Mouse (Mus musculus): ENCODE data around the gene Map4k1. TPM values are rescaled to one million over a fixed set of nuclear protein-coding genes. Genes with fewer than 3 reads are reported as not detected.
A peak's percentile ranks its signal among the peaks of the same experiment; 100 is the strongest.
"Not testable (repeated sequence)": the region's sequence is repeated elsewhere in the genome, so short reads cannot be mapped to it uniquely, and the experiment has no call there.

Map4k1 gene
- total RNA-seq, 2 experiments from 2014 or later: 1.8 to 2.3 TPM

DNA sequence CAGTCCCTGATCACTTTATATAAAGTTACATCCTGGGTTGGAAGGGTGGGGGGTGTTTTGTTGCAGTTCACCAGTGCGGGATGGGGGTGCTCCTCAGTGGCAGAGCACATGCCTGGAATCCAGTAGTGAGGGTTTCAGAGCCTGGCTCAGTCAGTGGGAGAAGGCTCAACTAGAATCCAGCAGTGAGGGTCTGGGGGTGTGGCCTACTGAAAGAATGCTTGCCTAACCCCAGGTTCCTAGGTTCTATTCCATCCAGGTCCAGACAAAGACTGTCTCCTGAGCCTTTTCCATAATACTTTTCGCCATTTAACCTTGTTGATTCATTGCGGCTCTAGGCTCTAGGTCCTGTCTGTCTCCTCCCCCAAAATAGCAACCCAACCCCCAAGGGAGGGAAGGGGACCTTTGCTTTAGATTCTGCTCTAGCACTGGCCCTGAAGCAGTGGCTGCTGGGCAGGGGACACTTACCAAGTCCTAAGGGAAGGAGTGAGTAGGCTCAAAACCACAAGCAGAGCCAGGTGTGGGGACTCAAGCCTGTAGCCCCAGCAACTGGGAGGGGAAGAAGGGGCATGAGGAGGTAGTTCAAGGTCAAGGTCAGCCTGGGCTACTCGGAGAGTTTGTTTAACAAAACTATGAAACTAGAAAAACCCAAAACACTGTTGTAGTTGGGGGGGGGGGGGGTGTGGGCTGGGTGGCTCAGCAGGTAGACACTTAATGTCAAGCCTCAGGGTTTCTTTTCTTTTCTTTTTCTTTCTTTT lies 14.9 kb upstream of the Map4k1 start:
- intact Hi-C loops (cut with DNase I): no loop called here
- no peak overlapping the region for H3K27ac ChIP-seq
- TF ChIP-seq CTCF (IDR thresholded peaks at IDR 0.05): no peak
- no peak overlapping the region for H3K4me3 ChIP-seq
- no peak for DNase-seq (ENCODE audit: extremely low spot score in 1 of 2, low spot score in 2 of 2)

- intact Hi-C loops (cut with DNase I); DNase-seq (ENCODE audit: extremely low spot score in 1 of 2, low spot score in 2 of 2); H3K4me3 ChIP-seq; H3K27ac ChIP-seq: not testable (repeated sequence)
Observed at GRCm38 (mm10) chr7:28968120-28968519, 13.7 kb upstream of the Map4k1 start.

- no peak overlapping the region for H3K27ac ChIP-seq
- DNase-seq (ENCODE audit: extremely low spot score in 1 of 2, low spot score in 2 of 2): no peak
- H3K4me3 ChIP-seq: no peak overlapping the region
- no peak for TF ChIP-seq CTCF (IDR thresholded peaks at IDR 0.05)
- intact Hi-C loops (cut with DNase I): no loop called here
Observed at GRCm38 (mm10) chr7:28969271-28969670, 12.6 kb upstream of the Map4k1 start.

DNA sequence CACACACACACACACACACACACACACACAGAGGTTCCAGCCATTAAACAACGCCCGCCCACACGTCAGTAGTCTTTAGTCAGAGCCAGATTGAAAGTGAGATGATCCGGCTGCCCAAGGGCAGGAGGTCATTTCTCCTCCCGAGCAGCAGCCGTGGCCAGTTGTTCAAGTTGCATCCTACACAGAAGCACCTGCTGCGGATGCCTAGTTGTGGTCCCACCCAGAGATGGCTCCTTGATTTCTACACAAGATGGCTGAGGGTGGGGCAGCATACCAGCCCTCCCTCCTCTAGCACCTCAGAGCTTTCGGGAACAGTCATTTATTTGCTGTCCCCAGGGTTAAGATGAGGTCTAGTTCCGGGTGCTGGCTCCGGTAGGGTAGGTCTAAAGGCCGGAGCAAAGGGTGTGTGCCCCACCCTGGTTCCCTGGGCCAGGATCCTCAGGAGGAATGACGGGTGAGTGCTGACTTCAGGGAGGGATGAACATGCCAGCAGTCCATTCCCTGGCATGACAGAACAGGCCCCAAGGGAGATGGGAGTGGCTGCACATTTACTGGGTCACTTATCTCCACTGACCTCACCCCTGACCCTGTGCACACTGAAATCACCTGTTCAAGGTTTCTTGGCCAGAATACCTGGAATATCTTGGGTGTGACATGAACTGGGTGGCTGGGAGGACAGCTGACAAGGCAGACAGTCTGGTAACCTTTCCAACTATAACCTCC lies 12.0 kb upstream of the Map4k1 start:
- no peak for TF ChIP-seq CTCF (IDR thresholded peaks at IDR 0.05)
- DNase-seq (ENCODE audit: extremely low spot score in 1 of 2, low spot score in 2 of 2): no peak
- intact Hi-C loops (cut with DNase I): no loop called here
- Histone ChIP-seq H3K27ac (no peak overlapping the region), H3K4me3 (no peak overlapping the region)

DNA sequence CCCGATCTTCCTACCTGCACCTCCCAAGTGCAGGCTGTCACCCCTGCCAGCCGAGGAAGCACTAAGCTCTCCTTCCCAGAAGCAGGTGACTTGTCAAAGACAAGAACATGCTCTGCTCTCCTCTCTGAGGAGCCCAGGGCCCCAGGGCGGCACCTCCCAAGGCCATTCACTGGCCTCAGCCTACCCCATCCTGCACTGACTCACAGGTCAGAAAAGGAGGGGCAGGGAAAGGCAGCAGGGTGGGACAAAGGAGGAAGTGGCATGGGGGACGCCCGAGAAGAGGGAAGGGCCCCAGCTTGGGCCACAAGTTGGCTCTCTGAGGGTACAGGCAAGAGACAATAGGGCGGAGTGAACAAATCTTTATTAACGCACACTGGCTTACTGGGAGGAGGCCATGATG lies 10.8 kb upstream of the Map4k1 start:
- Histone ChIP-seq H3K27ac (no peak overlapping the region), H3K4me3 (no peak overlapping the region)
- TF ChIP-seq CTCF (IDR thresholded peaks at IDR 0.05): no peak
- intact Hi-C loops (cut with DNase I): no loop called here
- DNase-seq (ENCODE audit: extremely low spot score in 1 of 2, low spot score in 2 of 2): no peak

- no peak for DNase-seq (ENCODE audit: extremely low spot score in 1 of 2, low spot score in 2 of 2)
- H3K4me3 ChIP-seq: no peak overlapping the region
- no peak for TF ChIP-seq CTCF (IDR thresholded peaks at IDR 0.05)
- no peak overlapping the region for H3K27ac ChIP-seq
- intact Hi-C loops (cut with DNase I): loop anchor here (1.0 kb wide), 1 partner anchor 67 kb away; no protein-coding TSS in a partner anchor
Observed at GRCm38 (mm10) chr7:28971770-28972269, 10.0 kb upstream of the Map4k1 start.

DNA sequence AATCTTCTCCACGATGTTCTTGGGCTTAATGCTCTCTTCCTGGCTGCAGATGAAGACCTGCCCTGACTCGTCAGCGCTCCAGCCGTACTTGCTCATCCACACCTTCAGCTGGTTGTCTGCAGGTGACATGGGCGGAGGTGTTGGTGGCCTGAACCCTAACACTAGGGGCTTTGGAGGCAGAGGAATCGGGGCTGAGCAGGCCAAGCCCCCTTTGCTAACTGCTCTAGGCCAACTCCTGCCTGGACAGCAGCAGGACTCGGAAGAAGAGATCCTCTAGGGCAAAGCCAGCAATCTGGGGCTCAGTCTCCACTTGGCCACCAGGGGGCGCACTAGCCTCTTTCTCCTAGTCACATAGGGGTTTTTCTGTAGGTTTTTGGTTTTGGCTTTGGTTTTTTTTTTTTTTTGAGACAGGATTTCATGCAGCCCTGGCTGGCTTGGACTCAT lies 9.3 kb upstream of the Map4k1 start:
- intact Hi-C loops (cut with DNase I): loop anchor here (1.0 kb wide), 1 partner anchor 67 kb away; no protein-coding TSS in a partner anchor
- Histone ChIP-seq H3K27ac (no peak overlapping the region), H3K4me3 (no peak overlapping the region)
- DNase-seq (ENCODE audit: extremely low spot score in 1 of 2, low spot score in 2 of 2): peak; percentile 68 to 79
- peak; percentile 74 for TF ChIP-seq CTCF (IDR thresholded peaks at IDR 0.05)

DNA sequence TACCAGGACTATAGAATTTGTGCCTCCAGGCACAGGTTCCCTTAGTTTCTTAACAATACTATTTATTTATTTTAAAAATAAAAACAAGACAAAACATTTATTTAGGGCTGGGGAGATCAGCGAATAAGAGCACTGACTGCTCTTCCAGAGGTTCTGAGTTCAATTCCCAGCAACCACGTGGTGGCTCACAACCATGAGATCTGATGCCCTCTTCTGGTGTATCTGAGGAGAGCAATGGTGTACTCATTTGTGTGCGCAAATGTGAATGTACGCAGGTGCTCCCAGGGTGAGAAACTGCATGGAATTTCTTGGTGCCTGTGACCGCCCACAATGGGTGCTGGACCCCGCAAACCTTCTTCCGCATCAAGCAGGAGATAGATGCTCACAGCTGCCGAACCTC lies 8.8 kb upstream of the Map4k1 start:
- no peak for DNase-seq (ENCODE audit: extremely low spot score in 1 of 2, low spot score in 2 of 2)
- H3K4me3 ChIP-seq: no peak overlapping the region
- H3K27ac ChIP-seq: no peak overlapping the region
- intact Hi-C loops (cut with DNase I): no loop called here
- peak; percentile 20; the same call in 1 of the 2 replicates for TF ChIP-seq CTCF (IDR thresholded peaks at IDR 0.05)

DNA sequence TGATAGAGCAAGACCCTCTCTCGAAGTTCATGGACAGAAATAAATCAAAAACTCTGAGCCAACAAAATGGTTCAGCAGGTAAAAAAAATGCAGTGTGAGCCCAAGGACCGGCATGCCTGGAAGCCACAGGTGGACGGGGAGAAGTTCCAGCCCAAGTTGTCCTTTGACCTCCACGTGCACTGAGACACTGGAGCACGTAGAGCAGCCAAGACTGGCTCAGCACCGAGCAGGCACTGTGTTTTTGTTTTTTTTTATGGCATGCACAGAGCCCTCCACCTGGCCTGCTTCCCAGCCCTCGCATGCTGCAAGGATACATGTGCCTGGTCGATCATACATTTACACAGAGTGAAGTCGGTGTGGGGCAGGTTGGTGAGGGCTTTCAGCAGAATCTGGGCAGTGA lies 4.3 kb upstream of the Map4k1 start:
- no peak for DNase-seq (ENCODE audit: extremely low spot score in 1 of 2, low spot score in 2 of 2)
- no peak for TF ChIP-seq CTCF (IDR thresholded peaks at IDR 0.05)
- Histone ChIP-seq H3K27ac (no peak overlapping the region), H3K4me3 (no peak overlapping the region)
- intact Hi-C loops (cut with DNase I): no loop called here

DNA sequence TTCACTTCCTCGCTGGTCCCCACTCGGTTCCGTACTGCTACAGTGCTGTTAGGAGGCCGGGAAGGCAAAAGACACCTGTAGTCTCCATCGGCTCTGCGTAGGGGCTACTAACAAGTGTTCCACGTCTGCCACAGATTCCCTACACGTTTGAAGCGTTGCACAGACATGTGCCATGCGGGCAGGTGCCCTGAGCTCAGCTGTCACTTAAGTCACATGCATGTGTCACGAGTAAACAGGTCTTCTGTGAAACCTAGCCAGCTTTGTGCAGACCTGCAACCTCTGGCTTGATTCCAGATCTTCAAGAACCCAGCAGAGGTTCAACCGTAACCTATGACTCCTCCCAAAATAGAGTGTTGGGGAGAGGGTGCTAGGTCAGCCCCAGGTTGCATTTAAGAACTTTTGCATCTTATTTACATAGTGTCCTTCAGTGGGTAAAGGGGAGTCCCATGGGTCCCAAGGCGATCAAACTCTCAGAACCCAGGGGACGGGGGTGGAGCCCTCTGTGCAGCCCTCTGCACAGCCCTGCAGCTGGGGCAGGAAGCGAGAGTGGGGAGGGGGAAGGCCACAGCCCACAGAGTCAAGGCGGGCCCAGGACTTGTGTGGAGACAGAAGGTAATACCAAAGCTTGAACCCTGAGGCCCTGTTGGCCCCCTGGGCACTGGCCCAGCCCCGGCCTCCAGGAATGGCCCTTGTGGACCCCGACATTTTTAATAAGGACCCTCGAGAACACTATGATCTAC lies 594 bp downstream of the Map4k1 start:
- TF ChIP-seq CTCF (IDR thresholded peaks at IDR 0.05): no peak
- intact Hi-C loops (cut with DNase I): no loop called here
- Histone ChIP-seq H3K4me3 (peak overlapping the region; percentile 71), H3K27ac (peak overlapping the region; percentile 84)
- no peak for DNase-seq (ENCODE audit: extremely low spot score in 1 of 2, low spot score in 2 of 2)

DNA sequence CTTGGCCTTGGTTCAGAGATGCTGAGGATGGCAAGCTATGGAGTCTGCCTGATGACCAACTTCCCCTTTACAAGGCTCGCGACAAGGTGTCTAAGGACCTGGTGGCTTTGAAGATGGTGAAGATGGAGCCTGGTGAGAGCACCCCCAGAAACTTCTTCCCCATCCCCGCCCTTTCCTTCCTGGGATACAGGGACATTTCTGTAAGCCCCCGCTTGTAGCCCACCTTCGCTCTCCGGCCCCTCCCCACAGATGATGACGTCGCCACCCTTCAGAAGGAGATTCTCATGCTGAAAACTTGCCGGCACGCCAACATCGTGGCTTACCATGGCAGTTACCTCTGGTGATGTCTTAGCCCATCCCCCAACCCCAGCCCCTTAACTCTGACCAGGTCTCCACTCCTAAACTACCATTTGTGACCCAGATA lies 1.3 kb downstream of the Map4k1 start:
- intact Hi-C loops (cut with DNase I): no loop called here
- TF ChIP-seq CTCF (IDR thresholded peaks at IDR 0.05): no peak
- Histone ChIP-seq H3K27ac (no peak overlapping the region), H3K4me3 (no peak overlapping the region)
- DNase-seq (ENCODE audit: extremely low spot score in 1 of 2, low spot score in 2 of 2): no peak

DNA sequence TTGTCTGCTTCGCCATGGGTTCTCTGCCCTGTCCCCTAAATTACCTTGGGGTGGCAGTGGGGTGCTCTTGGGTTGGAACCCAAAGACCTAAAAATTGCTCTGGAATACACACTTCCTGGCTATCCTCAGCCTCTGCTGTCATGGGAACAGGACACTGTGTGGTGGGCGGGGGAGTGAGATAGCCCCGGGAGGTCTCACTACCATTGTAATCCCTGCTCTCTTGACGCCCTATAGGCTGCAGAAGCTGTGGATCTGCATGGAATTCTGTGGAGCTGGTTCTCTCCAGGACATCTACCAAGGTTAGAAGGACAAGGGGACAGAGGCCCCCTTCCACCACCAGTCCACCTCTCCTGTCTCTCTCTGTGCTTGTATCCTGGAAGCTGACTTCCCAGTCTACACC lies 2.0 kb downstream of the Map4k1 start:
- Histone ChIP-seq H3K27ac (no peak overlapping the region), H3K4me3 (no peak overlapping the region)
- TF ChIP-seq CTCF (IDR thresholded peaks at IDR 0.05): no peak
- DNase-seq (ENCODE audit: extremely low spot score in 1 of 2, low spot score in 2 of 2): no peak
- intact Hi-C loops (cut with DNase I): no loop called here

Measured in left cerebral cortex, adult 2 months (tissue).